Mouse (Mus musculus) heart, postnatal 0 days (tissue): ENCODE data around the gene Mamdc2. TPM values are rescaled to one million over a fixed set of nuclear protein-coding genes. Genes with fewer than 3 reads are reported as not detected.

Source experiments
- ATAC-seq: fragments of 200-750 bp; cut with Nextera tagmentation; 2 replicates; pipeline ENCODE4 v1.8.0; 2017; ENCODE audit warnings: low read depth, moderate number of reproducible peaks, moderate library complexity; ENCODE audit not compliant: insufficient read depth
- DNase-seq: peaks from one replicate; pipeline ENCODE4 v3.0.0-alpha.2; 2016; ENCODE audit warnings: low spot score
- H3K27ac ChIP-seq: fragments of 300-500 bp; sonication (generic); 2 replicates; pipeline ENCODE4 v1.5.1; 2014; ENCODE audit warnings: low read depth, mild to moderate bottlenecking
- H3K27me3 ChIP-seq: fragments of 300-500 bp; sonication (generic); 2 replicates; pipeline ENCODE4 v1.6.1; 2014; ENCODE audit warnings: low read length, mixed read lengths; ENCODE audit not compliant: control insufficient read depth, insufficient read depth
- H3K36me3 ChIP-seq: fragments of 300-500 bp; sonication (generic); replicated peaks from 2 replicates; pipeline ENCODE4 v1.6.1; 2014; ENCODE audit warnings: low read length, mixed read lengths; ENCODE audit not compliant: control insufficient read depth, insufficient read depth
- H3K4me1 ChIP-seq: fragments of 300-500 bp; sonication (generic); 2 replicates; pipeline ENCODE4 v1.6.1; 2014; ENCODE audit warnings: antibody characterized with exemption; ENCODE audit not compliant: control insufficient read depth, insufficient read depth
- H3K4me2 ChIP-seq: fragments of 300-500 bp; sonication (generic); 2 replicates; pipeline ENCODE4 v1.6.1; 2014; ENCODE audit warnings: low read depth, mild to moderate bottlenecking, low read length, moderate library complexity
- H3K4me3 ChIP-seq: fragments of 300-500 bp; sonication (generic); 2 replicates; pipeline ENCODE4 v1.5.1; 2014; ENCODE audit warnings: low read depth, low read length
- H3K9ac ChIP-seq: fragments of 300-500 bp; sonication (generic); replicated peaks from 2 replicates; pipeline ENCODE4 v1.6.1; 2014; ENCODE audit warnings: low read depth, low read length, mixed read lengths
- H3K9me3 ChIP-seq: fragments of 300-500 bp; sonication (generic); replicated peaks from 2 replicates; pipeline ENCODE4 v1.6.1; 2016; ENCODE audit warnings: low read length; ENCODE audit not compliant: control insufficient read depth
- CTCF ChIP-seq: IDR thresholded peaks from 2 replicates; pipeline ENCODE4 v1.5.1; 2016; ENCODE audit warnings: antibody characterized with exemption, control low read depth, low read depth
- EP300 ChIP-seq: IDR thresholded peaks from 2 replicates; pipeline ENCODE4 v1.6.1; 2016; ENCODE audit warnings: antibody characterized with exemption, low read depth
- WGBS: fragments of 180-500 bp; shearing (Covaris S2); extraction: QIAGEN DNeasy Blood & Tissue Kit; methylation state at CpG from one replicate; pipeline ENCODE4 v1.1.7; 2014; 5-methylcytosine and 5-hydroxymethylcytosine counted together
- polyA plus RNA-seq: library from polyadenylated mRNA; unstranded; fragments of >200 nt; fragmentation: Nextera tagmentation; extraction: Ambion mirVana; gene quantifications from 2 replicates; pipeline ENCODE4 v1.2.1, GENCODE M21; 2015
- total RNA-seq: library from RNA; depleted of rRNA; stranded (reverse); fragments of >200 nt; gene quantifications from 2 replicates; pipeline ENCODE4 v1.2.3, GENCODE M21; 2014; ENCODE audit warnings: low replicate concordance

Gene Mamdc2
- total and polyA plus RNA-seq, 2 experiments from 2014 or later = 1.1 to 2.8 TPM

- H3K36me3 ChIP-seq = no peaks in the 10 kb centered on the region
- H3K27ac ChIP-seq = no peak overlapping the region
- H3K27me3 ChIP-seq = no peaks in the 10 kb centered on the region
- ATAC-seq = no peak
- whole genome bisulfite sequencing = 14% methylated on average over 10 of the region's 10 CpGs
- no peak overlapping the region for H3K4me3 ChIP-seq
- H3K4me1 ChIP-seq = no peaks in the 10 kb centered on the region
- no peaks in the 10 kb centered on the region for H3K9me3 ChIP-seq
- peak; percentile 48 for DNase-seq
- no peak overlapping the region for H3K9ac ChIP-seq
- no peak overlapping the region for H3K4me2 ChIP-seq
- TF ChIP-seq CTCF = peak; percentile 60
- no peak for TF ChIP-seq EP300
Measured at GRCm38 (mm10) chr19:23478895-23479596, 30.8 kb upstream of the Mamdc2 start.

GRCm38 (mm10) chr19:23477826-23478225 is 29.6 kb upstream of the Mamdc2 start:
- no peak for ATAC-seq
- Histone ChIP-seq H3K36me3 (no peaks in the 10 kb centered on the region), H3K9me3 (no peaks in the 10 kb centered on the region), H3K9ac (no peak overlapping the region), H3K4me2 (no peak overlapping the region), H3K27me3 (no peaks in the 10 kb centered on the region), H3K4me1 (no peaks in the 10 kb centered on the region), H3K27ac (no peak overlapping the region), H3K4me3 (no peak overlapping the region)
- TF ChIP-seq CTCF (no peak), EP300 (no peak)
- WGBS = 66% methylated on average over 6 of the region's 6 CpGs
- DNase-seq = no peak

GRCm38 (mm10) chr19:23467866-23468265 is 19.6 kb upstream of the Mamdc2 start:
- Histone ChIP-seq H3K4me2 (no peak overlapping the region), H3K4me3 (no peak overlapping the region), H3K4me1 (no peaks in the 10 kb centered on the region), H3K36me3 (no peaks in the 10 kb centered on the region), H3K9ac (no peak overlapping the region), H3K27ac (no peak overlapping the region), H3K9me3 (no peaks in the 10 kb centered on the region), H3K27me3 (no peaks in the 10 kb centered on the region)
- DNase-seq (no peak), ATAC-seq (no peak)
- TF ChIP-seq CTCF (no peak), EP300 (no peak)
- 32% methylated on average over 1 of the region's 1 CpGs for WGBS

GRCm38 (mm10) chr19:23467011-23467410 is 18.8 kb upstream of the Mamdc2 start:
- H3K4me2 ChIP-seq = no peak overlapping the region
- no peak overlapping the region for H3K4me3 ChIP-seq
- no peak overlapping the region for H3K9ac ChIP-seq
- H3K9me3 ChIP-seq = no peaks in the 10 kb centered on the region
- H3K27ac ChIP-seq = no peak overlapping the region
- TF ChIP-seq EP300 (no peak), CTCF (no peak)
- no peak for DNase-seq
- 57% methylated on average over 2 of the region's 2 CpGs for WGBS
- ATAC-seq = no peak
- H3K36me3 ChIP-seq = no peaks in the 10 kb centered on the region
- no peaks in the 10 kb centered on the region for H3K4me1 ChIP-seq
- H3K27me3 ChIP-seq = no peaks in the 10 kb centered on the region

GRCm38 (mm10) chr19:23457492-23457891 is 9.2 kb upstream of the Mamdc2 start:
- H3K4me1 ChIP-seq = no peaks in the 10 kb centered on the region
- H3K4me2 ChIP-seq = no peak overlapping the region
- H3K9ac ChIP-seq = no peak overlapping the region
- 17% methylated on average over 4 of the region's 4 CpGs for WGBS
- no peaks in the 10 kb centered on the region for H3K27me3 ChIP-seq
- ATAC-seq = no peak
- H3K36me3 ChIP-seq = no peaks in the 10 kb centered on the region
- no peak for DNase-seq
- H3K27ac ChIP-seq = no peak overlapping the region
- peaks cover 6% of the 10 kb centered on the region; the same call in 1 of the 2 replicates for H3K9me3 ChIP-seq
- no peak for TF ChIP-seq EP300
- TF ChIP-seq CTCF = no peak
- no peak overlapping the region for H3K4me3 ChIP-seq

GRCm38 (mm10) chr19:23451361-23451760 is 3.1 kb upstream of the Mamdc2 start:
- WGBS = 47% methylated on average over 4 of the region's 4 CpGs
- no peak overlapping the region for H3K9ac ChIP-seq
- 0 out of 2 replicates have a peak, but pooled peaks cover 2% of the 10 kb centered on the region for H3K27me3 ChIP-seq
- TF ChIP-seq CTCF (no peak), EP300 (no peak)
- peaks cover 10% of the 10 kb centered on the region; the same call in 1 of the 2 replicates for H3K9me3 ChIP-seq
- H3K36me3 ChIP-seq = no peaks in the 10 kb centered on the region
- no peak overlapping the region for H3K4me3 ChIP-seq
- peaks cover 10% of the 10 kb centered on the region; the same call in 1 of the 2 replicates for H3K4me1 ChIP-seq
- ATAC-seq = no peak
- H3K27ac ChIP-seq = no peak overlapping the region
- DNase-seq = no peak
- H3K4me2 ChIP-seq = no peak overlapping the region
